Mouse (Mus musculus): ENCODE measurements at regions not wholly inside any gene's neighbourhood (a gene's known extent, or its start where the extent isn't known, plus 50 kb on each side); places are given as distances from the start of the nearest gene placed in this dataset.
"Not testable (repeated sequence)": the region's sequence is repeated elsewhere in the genome, so short reads cannot be mapped to it uniquely, and the experiment has no call there.

- no peaks in the 10 kb centered on the region for H3K4me1 ChIP-seq
- H3K4me2 ChIP-seq (replicated peaks) = no peak overlapping the region
- no peak overlapping the region for H3K4me3 ChIP-seq
- WGBS = 60% methylated on average over 4 of the region's 4 CpGs
- no peaks in the 10 kb centered on the region for H3K27me3 ChIP-seq
- ATAC-seq (ENCODE audit: low FRiP score, low read depth) = no peak
- H3K9ac ChIP-seq = no peak overlapping the region
- no peaks in the 10 kb centered on the region for H3K36me3 ChIP-seq
- no peaks in the 10 kb centered on the region for H3K9me3 ChIP-seq
- H3K27ac ChIP-seq = no peak overlapping the region
These were observed 173.8 kb upstream of the Col8a1 start for GRCm38 (mm10) chr16:57928301-57928700.

- Histone ChIP-seq H3K27ac (no peak overlapping the region), H3K9me3 (no peaks in the 10 kb centered on the region), H3K4me3 (no peak overlapping the region), H3K4me2 (replicated peaks) (no peak overlapping the region), H3K4me1 (no peaks in the 10 kb centered on the region), H3K27me3 (no peaks in the 10 kb centered on the region), H3K36me3 (no peaks in the 10 kb centered on the region), H3K9ac (no peak overlapping the region)
- WGBS = 81% methylated on average over 12 of the region's 12 CpGs
- no peak for ATAC-seq (ENCODE audit: low FRiP score, low read depth)
These were observed 174.7 kb upstream of the Col8a1 start for GRCm38 (mm10) chr16:57929151-57929764.

GRCm38 (mm10) chr16:57945404-57945803 is 190.9 kb upstream of the Col8a1 start:
- Histone ChIP-seq H3K36me3 (no peaks in the 10 kb centered on the region), H3K9me3 (no peaks in the 10 kb centered on the region), H3K4me1 (0 out of 2 replicates have a peak, but pooled peaks cover 9% of the 10 kb centered on the region), H3K4me2 (replicated peaks) (no peak overlapping the region), H3K27me3 (no peaks in the 10 kb centered on the region), H3K9ac (no peak overlapping the region), H3K27ac (no peak overlapping the region), H3K4me3 (no peak overlapping the region)
- 57% methylated on average over 6 of the region's 6 CpGs for WGBS
- no peak for ATAC-seq (ENCODE audit: low FRiP score, low read depth)

GRCm38 (mm10) chr16:57947309-57947708 is 192.8 kb upstream of the Col8a1 start:
- Histone ChIP-seq H3K4me1 (0 out of 2 replicates have a peak, but pooled peaks cover 9% of the 10 kb centered on the region), H3K4me2 (replicated peaks) (no peak overlapping the region), H3K9ac (no peak overlapping the region), H3K27me3 (no peaks in the 10 kb centered on the region), H3K27ac (no peak overlapping the region), H3K36me3 (no peaks in the 10 kb centered on the region), H3K4me3 (no peak overlapping the region), H3K9me3 (no peaks in the 10 kb centered on the region)
- peak; percentile 65 for ATAC-seq (ENCODE audit: low FRiP score, low read depth)
- WGBS = 26% methylated on average over 3 of the region's 3 CpGs

- no peaks in the 10 kb centered on the region for H3K36me3 ChIP-seq
- no peaks in the 10 kb centered on the region for H3K9me3 ChIP-seq
- no peak overlapping the region for H3K27ac ChIP-seq
- H3K9ac ChIP-seq = no peak overlapping the region
- ATAC-seq (ENCODE audit: low FRiP score, low read depth) = peak; percentile 74
- no peak overlapping the region for H3K4me2 ChIP-seq (replicated peaks)
- H3K4me1 ChIP-seq = 0 out of 2 replicates have a peak, but pooled peaks cover 9% of the 10 kb centered on the region
- no peaks in the 10 kb centered on the region for H3K27me3 ChIP-seq
- WGBS = 23% methylated on average over 3 of the region's 3 CpGs
- H3K4me3 ChIP-seq = no peak overlapping the region
These were observed 195.1 kb upstream of the Col8a1 start for GRCm38 (mm10) chr16:57949680-57950079.

GRCm38 (mm10) chr16:57970956-57971355 is 216.4 kb upstream of the Col8a1 start:
- Histone ChIP-seq H3K9me3 (no peaks in the 10 kb centered on the region), H3K4me1 (no peaks in the 10 kb centered on the region), H3K27me3 (no peaks in the 10 kb centered on the region), H3K9ac (no peak overlapping the region), H3K27ac (no peak overlapping the region), H3K4me2 (replicated peaks) (no peak overlapping the region), H3K4me3 (no peak overlapping the region), H3K36me3 (no peaks in the 10 kb centered on the region)
- WGBS = 49% methylated on average over 1 of the region's 1 CpGs
- no peak for ATAC-seq (ENCODE audit: low FRiP score, low read depth)

GRCm38 (mm10) chr16:57984111-57984510 is 229.6 kb upstream of the Col8a1 start:
- H3K9ac ChIP-seq = no peak overlapping the region
- H3K4me2 ChIP-seq (replicated peaks) = no peak overlapping the region
- no peaks in the 10 kb centered on the region for H3K27me3 ChIP-seq
- ATAC-seq (ENCODE audit: low FRiP score, low read depth) = no peak
- no peak overlapping the region for H3K27ac ChIP-seq
- no peaks in the 10 kb centered on the region for H3K9me3 ChIP-seq
- H3K4me3 ChIP-seq = no peak overlapping the region
- no peaks in the 10 kb centered on the region for H3K36me3 ChIP-seq
- 58% methylated on average over 5 of the region's 5 CpGs for WGBS
- H3K4me1 ChIP-seq = peaks cover 8% of the 10 kb centered on the region; the same call in 1 of the 2 replicates

- H3K9me3 ChIP-seq = no peaks in the 10 kb centered on the region
- ATAC-seq (ENCODE audit: low FRiP score, low read depth) = no peak
- 76% methylated on average over 3 of the region's 3 CpGs for WGBS
- no peak overlapping the region for H3K4me3 ChIP-seq
- no peaks in the 10 kb centered on the region for H3K36me3 ChIP-seq
- H3K4me2 ChIP-seq (replicated peaks) = no peak overlapping the region
- H3K27me3 ChIP-seq = no peaks in the 10 kb centered on the region
- H3K9ac ChIP-seq = no peak overlapping the region
- no peaks in the 10 kb centered on the region for H3K4me1 ChIP-seq
- no peak overlapping the region for H3K27ac ChIP-seq
These were observed 251.2 kb upstream of the Col8a1 start for GRCm38 (mm10) chr16:58005740-58006139.

GRCm38 (mm10) chr16:58013557-58013956 is 259.0 kb upstream of the Col8a1 start:
- Histone ChIP-seq H3K27me3 (no peaks in the 10 kb centered on the region; the same call in 1 of the 2 replicates), H3K9me3 (no peaks in the 10 kb centered on the region), H3K4me3 (no peak overlapping the region), H3K27ac (no peak overlapping the region), H3K4me1 (0 out of 2 replicates have a peak, but pooled peaks cover 2% of the 10 kb centered on the region), H3K4me2 (replicated peaks) (no peak overlapping the region), H3K36me3 (no peaks in the 10 kb centered on the region), H3K9ac (no peak overlapping the region)
- no peak for ATAC-seq (ENCODE audit: low FRiP score, low read depth)
- WGBS = 13% methylated on average over 1 of the region's 1 CpGs

- Histone ChIP-seq H3K27me3 (0 out of 2 replicates have a peak, but pooled peaks cover 3% of the 10 kb centered on the region), H3K9me3 (no peaks in the 10 kb centered on the region), H3K4me3 (no peak overlapping the region), H3K4me2 (replicated peaks) (no peak overlapping the region), H3K9ac (no peak overlapping the region), H3K27ac (no peak overlapping the region), H3K4me1 (no peaks in the 10 kb centered on the region), H3K36me3 (no peaks in the 10 kb centered on the region)
- WGBS = 89% methylated on average over 2 of the region's 2 CpGs
- no peak for ATAC-seq (ENCODE audit: low FRiP score, low read depth)
These were observed 273.0 kb upstream of the Col8a1 start for GRCm38 (mm10) chr16:58027525-58027924.

GRCm38 (mm10) chr16:58028541-58028940 is 274.0 kb upstream of the Col8a1 start:
- H3K9ac ChIP-seq; H3K9me3 ChIP-seq; H3K4me2 ChIP-seq (replicated peaks); H3K36me3 ChIP-seq; H3K4me1 ChIP-seq; ATAC-seq (ENCODE audit: low FRiP score, low read depth); H3K4me3 ChIP-seq; H3K27ac ChIP-seq; H3K27me3 ChIP-seq: not testable (repeated sequence)
- WGBS = 79% methylated on average over 1 of the region's 1 CpGs

- no peak overlapping the region for H3K9ac ChIP-seq
- no peaks in the 10 kb centered on the region for H3K9me3 ChIP-seq
- H3K4me1 ChIP-seq = no peaks in the 10 kb centered on the region
- H3K27ac ChIP-seq = no peak overlapping the region
- no peak overlapping the region for H3K4me3 ChIP-seq
- H3K36me3 ChIP-seq = no peaks in the 10 kb centered on the region
- H3K4me2 ChIP-seq (replicated peaks) = no peak overlapping the region
- ATAC-seq (ENCODE audit: low FRiP score, low read depth) = no peak
- H3K27me3 ChIP-seq = 0 out of 2 replicates have a peak, but pooled peaks cover 3% of the 10 kb centered on the region
- 54% methylated on average over 5 of the region's 5 CpGs for WGBS
These were observed 275.1 kb upstream of the Col8a1 start for GRCm38 (mm10) chr16:58029674-58030073.

- Histone ChIP-seq H3K9me3 (no peaks in the 10 kb centered on the region), H3K36me3 (no peaks in the 10 kb centered on the region), H3K27me3 (no peaks in the 10 kb centered on the region), H3K9ac (no peak overlapping the region), H3K4me1 (no peaks in the 10 kb centered on the region), H3K27ac (no peak overlapping the region), H3K4me3 (no peak overlapping the region), H3K4me2 (replicated peaks) (no peak overlapping the region)
- WGBS = 78% methylated on average over 3 of the region's 3 CpGs
- no peak for ATAC-seq (ENCODE audit: low FRiP score, low read depth)
These were observed 314.2 kb upstream of the Col8a1 start for GRCm38 (mm10) chr16:58068654-58069271.
